Comparison of ENCODE assay signal across 1 mouse cellular context in the genomic region with DNA sequence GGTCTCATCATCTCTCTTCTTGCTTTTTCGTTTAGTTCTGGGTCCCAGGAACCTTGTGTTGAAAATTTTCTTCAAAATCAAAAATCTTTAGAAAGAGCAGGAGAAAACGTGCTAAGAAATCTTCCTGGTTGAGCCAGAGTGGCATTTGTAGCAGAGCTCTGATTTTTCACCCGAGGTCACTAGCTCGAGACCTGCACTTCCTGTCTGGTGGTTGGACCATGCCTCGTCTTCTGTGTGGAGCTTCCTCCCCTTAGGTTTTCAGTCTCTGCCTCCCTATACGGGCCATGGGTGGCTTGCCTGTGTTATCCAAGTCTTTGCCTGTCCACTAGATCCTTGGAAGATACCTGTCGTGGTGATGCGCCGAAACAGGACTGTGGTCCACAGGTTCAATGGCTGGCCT.
TF ChIP-seq lines count a peak whose summit lies in the region.

No protein-coding gene starts in this region.

TF ChIP-seq in CH12.LX, 34 proteins besides CTCF, POLR2A, EP300 and RAD21 (continued from another document):
- TF ChIP-seq BHLHE40 (IDR thresholded peaks at IDR 0.05; ENCODE audit: low read depth, low read length) (peak; percentile 29; the same call in 1 of the 2 replicates), ETS1 (conservative IDR thresholded peaks at IDR 0.05; ENCODE audit: low read depth, low read length) (no peak), JUND (conservative IDR thresholded peaks at IDR 0.05; ENCODE audit: low read depth, low read length) (no peak), CHD2 (IDR thresholded peaks at IDR 0.05; ENCODE audit: low read length) (peak; percentile 37; the same call in 1 of the 2 replicates), SMC3 (IDR thresholded peaks at IDR 0.05; ENCODE audit: low read depth, low read length) (no peak), UBTF (IDR thresholded peaks at IDR 0.05; ENCODE audit: low read depth, low read length) (no peak), MAX (IDR thresholded peaks at IDR 0.05; ENCODE audit: low read length) (peak; percentile 59; the same call in 1 of the 2 replicates), MAFK (IDR thresholded peaks at IDR 0.05; ENCODE audit: insufficient replicate concordance, low read length) (no peak), USF1 (IDR thresholded peaks at IDR 0.05; ENCODE audit: low read depth, low read length) (no peak), POLR2AphosphoS2 (IDR thresholded peaks at IDR 0.05; ENCODE audit: low read depth, low read length) (no peak), SIN3A (IDR thresholded peaks at IDR 0.05; ENCODE audit: low read length) (0 out of 2 replicates have a peak, but pooled peaks have one; percentile 43), JUN (IDR thresholded peaks at IDR 0.05; ENCODE audit: insufficient read depth, low read depth, low read length) (no peak), GABPA (IDR thresholded peaks at IDR 0.05; ENCODE audit: insufficient replicate concordance, low read depth, low read length) (no peak), ZMIZ1 (IDR thresholded peaks at IDR 0.05; ENCODE audit: low read depth, low read length) (no peak), E2F4 (IDR thresholded peaks at IDR 0.05; ENCODE audit: insufficient replicate concordance, low read depth, low read length) (no peak), TCF12 (IDR thresholded peaks at IDR 0.05; ENCODE audit: low read depth, low read length) (0 out of 2 replicates have a peak, but pooled peaks have one; percentile 34), USF2 (conservative IDR thresholded peaks at IDR 0.05; ENCODE audit: low read depth, low read length) (no peak), ELF1 (IDR thresholded peaks at IDR 0.05; ENCODE audit: low read depth, low read length) (peak; percentile 59), MYC (IDR thresholded peaks at IDR 0.05; ENCODE audit: low read depth, low read length) (peak; percentile 61; the same call in 1 of the 2 replicates)
